Mouse (Mus musculus) olfactory bulb, adult 2 months (tissue): ENCODE measurements around the gene Wdr47.

ENCODE experiments used
- CTCF ChIP-seq: fragments of 200-500 bp; IDR thresholded peaks from 2 replicates; pipeline ENCODE4 v1.5.1; 2012; ENCODE audit warnings: low read depth, mild to moderate bottlenecking, low read length, moderate library complexity; ENCODE audit not compliant: insufficient read depth
- POLR2A ChIP-seq: fragments of 200-500 bp; IDR thresholded peaks from 2 replicates; pipeline ENCODE4 v1.6.1; 2012; ENCODE audit warnings: mild to moderate bottlenecking, low read depth, low read length, moderate library complexity; ENCODE audit not compliant: insufficient read depth

DNA sequence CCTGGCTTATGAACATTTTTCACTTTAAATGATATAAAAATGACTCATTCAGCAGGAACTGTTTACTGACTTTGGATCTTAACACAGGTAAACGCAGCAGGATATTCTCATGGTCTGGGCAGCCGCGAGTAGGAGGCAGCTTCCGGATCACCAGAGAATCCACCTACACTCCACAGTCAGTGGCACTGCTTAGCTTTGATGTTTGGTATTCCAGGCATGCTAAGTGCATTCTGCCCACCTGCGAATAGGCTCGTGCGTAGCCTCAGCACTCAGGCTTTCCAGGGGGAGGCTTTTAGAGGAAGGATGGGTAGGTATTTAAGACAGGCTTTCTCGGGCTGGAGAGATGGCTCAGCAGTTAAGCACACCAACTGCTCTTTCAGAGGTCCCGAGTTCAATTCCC, 103.2 kb downstream of the Wdr47 start:
- no peak for TF ChIP-seq CTCF
- TF ChIP-seq POLR2A: no peak
